Mouse (Mus musculus): ENCODE results near the gene Treml2. TPM values are rescaled to one million over a fixed set of nuclear protein-coding genes. Genes with fewer than 3 reads are reported as not detected.

Treml2 gene
- polyA plus RNA-seq, 1 experiment = not detected

- TF ChIP-seq CTCF (IDR thresholded peaks at IDR 0.05; ENCODE audit: borderline replicate concordance, insufficient read depth, low read length) (no peak), POLR2A (IDR thresholded peaks at IDR 0.05; ENCODE audit: low read depth, low read length) (no peak)
- Histone ChIP-seq H3K4me1 (ENCODE audit: control insufficient read depth, insufficient read depth, low read length) (no peaks in the 10 kb centered on the region), H3K27ac (ENCODE audit: insufficient read depth, low read length) (no peak overlapping the region), H3K4me3 (ENCODE audit: insufficient read depth, low read length) (no peak overlapping the region)
Measured at GRCm38 (mm10) chr17:48318686-48319085, 19.4 kb downstream of the Treml2 start.

- Histone ChIP-seq H3K4me1 (ENCODE audit: control insufficient read depth, insufficient read depth, low read length) (no peaks in the 10 kb centered on the region; the same call in 1 of the 2 replicates), H3K4me3 (ENCODE audit: insufficient read depth, low read length) (no peak overlapping the region), H3K27ac (ENCODE audit: insufficient read depth, low read length) (no peak overlapping the region)
- TF ChIP-seq CTCF (IDR thresholded peaks at IDR 0.05; ENCODE audit: borderline replicate concordance, insufficient read depth, low read length) (no peak), POLR2A (IDR thresholded peaks at IDR 0.05; ENCODE audit: low read depth, low read length) (no peak)
Measured at GRCm38 (mm10) chr17:48321279-48321678, 22.0 kb downstream of the Treml2 start.

- Histone ChIP-seq H3K27ac (ENCODE audit: insufficient read depth, low read length) (no peak overlapping the region), H3K4me1 (ENCODE audit: control insufficient read depth, insufficient read depth, low read length) (no peaks in the 10 kb centered on the region; the same call in 1 of the 2 replicates), H3K4me3 (ENCODE audit: insufficient read depth, low read length) (no peak overlapping the region)
- TF ChIP-seq POLR2A (IDR thresholded peaks at IDR 0.05; ENCODE audit: low read depth, low read length) = no peak
- no peak for TF ChIP-seq CTCF (IDR thresholded peaks at IDR 0.05; ENCODE audit: borderline replicate concordance, insufficient read depth, low read length)
Measured at GRCm38 (mm10) chr17:48323236-48323635, 23.9 kb downstream of the Treml2 start.

- Histone ChIP-seq H3K4me1 (ENCODE audit: control insufficient read depth, insufficient read depth, low read length) (no peaks in the 10 kb centered on the region; the same call in 1 of the 2 replicates), H3K4me3 (ENCODE audit: insufficient read depth, low read length) (no peak overlapping the region), H3K27ac (ENCODE audit: insufficient read depth, low read length) (no peak overlapping the region)
- no peak for TF ChIP-seq CTCF (IDR thresholded peaks at IDR 0.05; ENCODE audit: borderline replicate concordance, insufficient read depth, low read length)
- no peak for TF ChIP-seq POLR2A (IDR thresholded peaks at IDR 0.05; ENCODE audit: low read depth, low read length)
Measured at GRCm38 (mm10) chr17:48324258-48324657, 25.0 kb downstream of the Treml2 start.

- TF ChIP-seq POLR2A (IDR thresholded peaks at IDR 0.05; ENCODE audit: low read depth, low read length) = no peak
- TF ChIP-seq CTCF (IDR thresholded peaks at IDR 0.05; ENCODE audit: borderline replicate concordance, insufficient read depth, low read length) = no peak
- Histone ChIP-seq H3K4me3 (ENCODE audit: insufficient read depth, low read length) (no peak overlapping the region), H3K4me1 (ENCODE audit: control insufficient read depth, insufficient read depth, low read length) (no peaks in the 10 kb centered on the region; the same call in 1 of the 2 replicates), H3K27ac (ENCODE audit: insufficient read depth, low read length) (no peak overlapping the region)
Measured at GRCm38 (mm10) chr17:48325093-48325492, 25.8 kb downstream of the Treml2 start.

GRCm38 (mm10) chr17:48325638-48326037 lies 26.3 kb downstream of the Treml2 start:
- TF ChIP-seq CTCF (IDR thresholded peaks at IDR 0.05; ENCODE audit: borderline replicate concordance, insufficient read depth, low read length) = no peak
- TF ChIP-seq POLR2A (IDR thresholded peaks at IDR 0.05; ENCODE audit: low read depth, low read length) = no peak
- H3K4me3 ChIP-seq (ENCODE audit: insufficient read depth, low read length) = no peak overlapping the region
- H3K27ac ChIP-seq (ENCODE audit: insufficient read depth, low read length) = no peak overlapping the region
- H3K4me1 ChIP-seq (ENCODE audit: control insufficient read depth, insufficient read depth, low read length) = no peaks in the 10 kb centered on the region; the same call in 1 of the 2 replicates

GRCm38 (mm10) chr17:48326656-48327055 lies 27.4 kb downstream of the Treml2 start:
- TF ChIP-seq CTCF (IDR thresholded peaks at IDR 0.05; ENCODE audit: borderline replicate concordance, insufficient read depth, low read length) (no peak), POLR2A (IDR thresholded peaks at IDR 0.05; ENCODE audit: low read depth, low read length) (no peak)
- peak overlapping the region; percentile 36; the same call in 1 of the 2 replicates for H3K27ac ChIP-seq (ENCODE audit: insufficient read depth, low read length)
- H3K4me1 ChIP-seq (ENCODE audit: control insufficient read depth, insufficient read depth, low read length) = no peaks in the 10 kb centered on the region; the same call in 1 of the 2 replicates
- no peak overlapping the region for H3K4me3 ChIP-seq (ENCODE audit: insufficient read depth, low read length)

- TF ChIP-seq POLR2A (IDR thresholded peaks at IDR 0.05; ENCODE audit: low read depth, low read length) (no peak), CTCF (IDR thresholded peaks at IDR 0.05; ENCODE audit: borderline replicate concordance, insufficient read depth, low read length) (no peak)
- Histone ChIP-seq H3K4me1 (ENCODE audit: control insufficient read depth, insufficient read depth, low read length) (no peaks in the 10 kb centered on the region; the same call in 1 of the 2 replicates), H3K4me3 (ENCODE audit: insufficient read depth, low read length) (no peak overlapping the region), H3K27ac (ENCODE audit: insufficient read depth, low read length) (no peak overlapping the region)
Measured at GRCm38 (mm10) chr17:48332524-48332923, 33.2 kb downstream of the Treml2 start.

- TF ChIP-seq CTCF (IDR thresholded peaks at IDR 0.05; ENCODE audit: borderline replicate concordance, insufficient read depth, low read length) (no peak), POLR2A (IDR thresholded peaks at IDR 0.05; ENCODE audit: low read depth, low read length) (no peak)
- H3K4me3 ChIP-seq (ENCODE audit: insufficient read depth, low read length) = no peak overlapping the region
- no peaks in the 10 kb centered on the region; the same call in 1 of the 2 replicates for H3K4me1 ChIP-seq (ENCODE audit: control insufficient read depth, insufficient read depth, low read length)
- H3K27ac ChIP-seq (ENCODE audit: insufficient read depth, low read length) = no peak overlapping the region
Measured at GRCm38 (mm10) chr17:48334186-48334585, 34.9 kb downstream of the Treml2 start.

GRCm38 (mm10) chr17:48336857-48337256 lies 37.6 kb downstream of the Treml2 start:
- H3K4me1 ChIP-seq (ENCODE audit: control insufficient read depth, insufficient read depth, low read length) = no peaks in the 10 kb centered on the region; the same call in 1 of the 2 replicates
- no peak overlapping the region for H3K4me3 ChIP-seq (ENCODE audit: insufficient read depth, low read length)
- TF ChIP-seq CTCF (IDR thresholded peaks at IDR 0.05; ENCODE audit: borderline replicate concordance, insufficient read depth, low read length) (peak; percentile 88; the same call in 1 of the 2 replicates), POLR2A (IDR thresholded peaks at IDR 0.05; ENCODE audit: low read depth, low read length) (no peak)
- no peak overlapping the region for H3K27ac ChIP-seq (ENCODE audit: insufficient read depth, low read length)

Measured in embryonic fibroblast, embryonic 13.5 days (primary cell).